20 mouse cellular contexts compared by ENCODE assay signal in the genomic region with DNA sequence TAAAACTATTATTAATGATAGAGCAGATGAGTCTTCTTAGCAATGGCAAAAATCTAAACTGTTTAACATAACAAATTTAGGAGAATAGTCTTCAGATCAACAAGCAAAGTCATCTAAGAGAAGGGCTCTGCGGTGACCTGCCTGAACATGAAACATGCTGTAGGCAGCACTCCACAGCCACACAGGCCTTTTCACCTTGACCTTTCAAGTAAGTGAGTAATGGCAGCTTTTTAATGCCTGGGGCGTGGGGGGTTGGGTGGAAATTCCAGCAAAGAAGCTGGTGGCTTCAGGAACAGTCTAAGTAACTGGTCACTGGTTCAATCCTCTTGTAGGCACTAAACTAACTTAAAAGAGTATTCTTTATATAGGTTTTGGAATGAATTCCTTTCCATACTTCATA. TPM values are rescaled to one million over a fixed set of nuclear protein-coding genes. Genes with fewer than 3 reads are reported as not detected.
DNase-seq lines count a peak whose midpoint lies in the region; ATAC-seq lines count a peak whose summit lies in the region.
"Had no signal": no experiment of that assay in that cellular context is flagged by ENCODE, and none has a peak within 500 bp of the region (broad histone marks: within the 10 kb centered on the region; RNA-seq: fewer than 3 reads in every experiment).

No protein-coding gene starts in this region.

- H3K9me3 ChIP-seq in kidney, embryonic 16.5 days (ENCODE audit: low read length): no peaks in the 10 kb centered on the region
- H3K9me3 ChIP-seq: forebrain, embryonic 15.5 days; midbrain, embryonic 10.5 days; neural tube, embryonic 13.5 days had no signal

- no peak overlapping the region for H3K9ac ChIP-seq in kidney, embryonic 16.5 days (replicated peaks; ENCODE audit: low read length)
- H3K9ac ChIP-seq: forebrain, embryonic 15.5 days; neural tube, embryonic 13.5 days had no signal

- H3K36me3 ChIP-seq in kidney, embryonic 16.5 days (ENCODE audit: insufficient read depth, low read length): no peaks in the 10 kb centered on the region
- H3K36me3 ChIP-seq: forebrain, embryonic 15.5 days; midbrain, embryonic 10.5 days had no signal

- no peaks in the 10 kb centered on the region for H3K27me3 ChIP-seq in kidney, embryonic 16.5 days (ENCODE audit: insufficient read depth, low read length)
- H3K27me3 ChIP-seq: forebrain, embryonic 15.5 days; neural tube, embryonic 13.5 days; Patski had no signal

- no peaks in the 10 kb centered on the region for H3K4me1 ChIP-seq in kidney, embryonic 16.5 days (ENCODE audit: insufficient read depth, low read length)
- H3K4me1 ChIP-seq: forebrain, embryonic 15.5 days; midbrain, embryonic 10.5 days; neural tube, embryonic 13.5 days had no signal

- ATAC-seq in kidney, embryonic 16.5 days (ENCODE audit: low FRiP score, low TSS enrichment): no peak
- ATAC-seq in megakaryocyte-erythroid progenitor cell, adult 5-6 weeks (replicated peaks; ENCODE audit: low FRiP score, low TSS enrichment, poor library complexity, severe bottlenecking): no peak
- ATAC-seq: forebrain, embryonic 15.5 days; Patski had no signal

- 78% methylated on average over 2 of the region's 2 CpGs for WGBS in kidney, embryonic 16.5 days

- no peak overlapping the region for H3K27ac ChIP-seq in kidney, embryonic 16.5 days (ENCODE audit: low read length)
- H3K27ac ChIP-seq: forebrain, embryonic 15.5 days; gastrocnemius, adult 2 months; midbrain, embryonic 10.5 days; neural tube, embryonic 13.5 days had no signal

- peak; percentile 28 for DNase-seq in kidney, adult 11 months
- peak; percentile 41 for DNase-seq in adrenal gland, adult 8-10 months
- DNase-seq in kidney, adult 9 months: peak; percentile 30
- no peak for DNase-seq in gastrocnemius, adult 18-20 months (ENCODE audit: low spot score)
- no peak for DNase-seq in neural tube, embryonic 10.5 days (ENCODE audit: extremely low spot score, low spot score)
- DNase-seq: cerebellum, postnatal 10 days; gastrocnemius, adult 2 months; heart, adult 18-20 months; heart, postnatal 4 days; lung, adult 2 months; lung, postnatal 36 days; right cerebral cortex, postnatal 25 days; thymus, postnatal 25 days had no signal

- H3K4me2 ChIP-seq in kidney, embryonic 16.5 days (replicated peaks; ENCODE audit: low read depth, low read length): no peak overlapping the region
- H3K4me2 ChIP-seq: forebrain, embryonic 15.5 days; liver, embryonic 11.5 days; neural tube, embryonic 13.5 days had no signal

- H3K4me3 ChIP-seq in kidney, embryonic 16.5 days (ENCODE audit: low read length): no peak overlapping the region
- H3K4me3 ChIP-seq: forebrain, embryonic 15.5 days; gastrocnemius, adult 2 months; midbrain, embryonic 10.5 days; neural tube, embryonic 13.5 days had no signal

RNA-seq across cellular contexts. Expression of gene Exoc6b, which starts 58.9 kb away (rescaled TPM):
- polyA plus RNA-seq in kidney, embryonic 16.5 days (2015; fragmentation: Nextera tagmentation; extraction: Ambion mirVana): 27.6 and 31.8 TPM in 2 replicates
- total RNA-seq in adrenal gland, adult 8-10 months (2022): 10 to 100 TPM; 41.4 to 73.0 (median 56.2) TPM
- 8.0 and 8.5 TPM in 2 replicates for total RNA-seq in megakaryocyte-erythroid progenitor cell, adult 5-6 weeks (2014; fragmentation: Nextera tagmentation)
- total RNA-seq in megakaryocyte-erythroid progenitor cell, adult 5-6 weeks (2017): 6.5 and 8.9 TPM in 2 replicates
- 10 to 100 TPM; 14.0 to 14.2 TPM for total RNA-seq in gastrocnemius, adult 18-20 months (2021)

Comparison
In these comparisons a context has a peak if more than half of its experiments do, and no peak if none do; other contexts are left out.
1. DNase-seq: peak in kidney, adult 11 months (single experiment), adrenal gland, adult 8-10 months (single experiment) and kidney, adult 9 months (single experiment); none in gastrocnemius, adult 18-20 months (single experiment) and neural tube, embryonic 10.5 days (single experiment).